Mouse (Mus musculus): ENCODE results near the gene Pdcd6.

The Pdcd6 gene

DNA sequence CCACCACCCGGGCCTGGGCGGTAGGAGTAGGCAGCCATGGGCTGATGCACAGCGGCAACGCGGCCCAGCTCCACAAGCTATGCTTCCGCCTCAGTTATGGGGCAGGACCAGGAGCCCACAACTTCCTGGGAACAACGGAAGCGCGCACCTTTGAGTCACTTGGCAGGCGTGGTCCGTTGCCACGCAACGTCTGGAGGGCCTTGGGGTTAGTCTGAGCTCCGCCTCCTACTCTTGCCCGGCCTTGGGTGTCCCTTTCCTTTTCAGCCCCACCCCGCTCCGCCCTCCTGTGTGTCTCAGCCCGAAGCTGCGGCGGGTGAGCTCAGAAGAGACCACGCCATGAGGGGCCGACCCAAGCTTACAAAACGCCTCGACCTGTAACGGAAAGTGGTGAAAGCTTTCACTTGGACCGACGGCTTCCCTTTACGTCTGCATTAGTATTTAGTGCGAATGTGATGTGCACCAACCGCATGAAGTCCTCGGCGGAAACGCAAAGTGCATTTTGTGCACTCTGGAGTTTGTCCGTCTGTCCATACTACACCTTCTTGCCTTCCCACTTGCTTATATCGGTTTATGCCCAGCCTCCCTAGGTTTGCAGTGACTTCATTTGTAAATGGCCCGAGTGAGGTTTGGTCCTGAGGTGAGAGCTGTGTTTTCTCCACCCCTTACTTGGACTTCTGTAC is at the start of gene Pdcd6:
TSS of gene Pdcd6 (minus strand) at position 411 of the 680 bp plus-strand sequence.
- DNase-seq: peak; percentile 97

DNA sequence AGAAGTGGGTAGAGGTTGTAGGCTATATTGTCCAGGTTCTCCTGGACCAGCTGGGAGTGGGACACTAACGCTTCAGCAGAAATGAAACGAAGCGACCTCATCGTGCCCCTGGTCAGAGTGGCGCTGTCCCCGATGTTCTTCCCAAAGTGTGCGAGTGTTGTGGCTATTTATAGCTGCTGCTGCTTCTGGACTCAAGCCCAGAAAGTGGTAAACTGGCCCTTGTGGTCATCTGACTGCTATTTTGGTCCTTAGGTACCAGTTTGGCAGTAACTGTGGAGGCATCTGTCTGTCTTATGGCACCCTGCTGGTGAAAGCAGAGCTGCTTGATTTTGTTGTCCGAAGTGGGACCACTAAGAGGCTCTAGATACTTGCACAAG is 46.5 kb upstream of the Pdcd6 start, which contains the start of gene Lrrc14b:
TSS of gene Lrrc14b (minus strand) at position 147 of the 377 bp plus-strand sequence.
- peak; percentile 59 for DNase-seq

DNA sequence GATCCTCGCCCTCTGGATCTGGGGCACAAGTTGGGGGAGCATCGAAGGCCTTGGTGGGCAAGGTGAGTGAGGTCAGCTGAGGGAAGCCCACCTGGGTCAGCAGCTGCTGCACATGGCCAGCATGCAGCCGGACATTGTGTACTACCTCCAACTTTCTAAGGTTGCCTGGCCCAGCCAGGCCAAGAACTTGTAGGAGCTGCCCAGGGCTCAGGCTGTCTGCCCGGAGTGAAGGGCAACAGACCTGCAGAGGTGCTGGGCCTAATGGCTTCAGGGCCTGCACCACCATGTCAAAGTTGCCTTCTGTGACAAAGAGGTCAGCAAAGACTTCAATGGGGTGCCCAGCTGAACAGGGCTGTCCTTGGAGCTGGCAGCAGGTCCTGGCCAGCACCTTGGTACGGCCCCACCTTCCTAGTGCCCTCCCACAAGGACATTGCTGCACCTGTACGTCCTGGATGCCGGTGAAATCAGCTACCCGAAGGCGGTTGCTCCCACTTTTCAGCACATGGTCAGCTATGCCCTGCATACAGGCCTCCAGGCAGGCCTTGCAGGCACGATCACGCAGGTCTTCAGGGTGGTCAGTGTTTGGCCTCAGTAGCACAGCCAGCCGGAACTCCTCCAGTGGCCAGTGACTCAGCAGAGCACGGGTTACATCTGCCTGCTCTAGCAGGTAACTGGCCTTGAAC is 45.9 kb upstream of the Pdcd6 start:
- DNase-seq: peak; percentile 54

DNA sequence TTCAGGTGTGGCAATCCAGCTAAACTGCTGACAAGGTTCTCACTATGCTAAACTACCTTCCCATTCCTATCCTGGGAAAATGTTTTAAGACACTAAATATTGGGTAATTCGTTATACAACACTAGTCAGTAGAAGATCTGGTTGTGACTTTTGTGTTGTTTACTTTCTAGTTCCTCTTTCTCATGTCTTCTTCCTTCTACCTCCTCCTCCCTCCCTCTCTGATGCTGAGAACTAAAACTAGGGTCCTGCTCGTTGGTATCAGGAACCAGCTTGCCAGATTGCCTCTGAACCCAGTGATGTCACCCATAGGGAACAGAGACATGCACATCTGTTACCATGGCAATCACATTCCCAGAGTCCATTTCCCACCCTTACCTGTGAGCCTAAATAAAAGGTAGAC is 44.8 kb upstream of the Pdcd6 start:
- no peak for DNase-seq

DNA sequence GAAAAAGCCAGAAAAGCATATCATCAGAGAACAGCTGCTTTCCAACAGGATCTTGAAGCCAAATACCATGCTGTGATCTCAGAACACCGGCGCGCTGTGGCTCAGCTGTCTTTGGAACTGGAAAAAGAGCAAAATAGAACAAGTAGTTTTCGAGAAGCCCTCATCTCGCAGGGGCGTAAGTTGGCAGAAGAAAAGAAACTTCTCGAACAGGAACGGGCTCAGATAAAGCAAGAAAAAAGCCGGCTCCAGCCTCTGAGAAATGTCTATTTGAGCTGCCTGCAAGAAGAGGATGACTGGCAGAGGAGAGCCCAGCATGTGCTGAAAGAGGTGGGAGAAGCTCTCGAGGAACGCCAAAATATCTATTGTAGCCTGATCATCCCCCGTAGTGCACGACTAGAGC is 39.1 kb upstream of the Pdcd6 start:
- DNase-seq: no peak

DNA sequence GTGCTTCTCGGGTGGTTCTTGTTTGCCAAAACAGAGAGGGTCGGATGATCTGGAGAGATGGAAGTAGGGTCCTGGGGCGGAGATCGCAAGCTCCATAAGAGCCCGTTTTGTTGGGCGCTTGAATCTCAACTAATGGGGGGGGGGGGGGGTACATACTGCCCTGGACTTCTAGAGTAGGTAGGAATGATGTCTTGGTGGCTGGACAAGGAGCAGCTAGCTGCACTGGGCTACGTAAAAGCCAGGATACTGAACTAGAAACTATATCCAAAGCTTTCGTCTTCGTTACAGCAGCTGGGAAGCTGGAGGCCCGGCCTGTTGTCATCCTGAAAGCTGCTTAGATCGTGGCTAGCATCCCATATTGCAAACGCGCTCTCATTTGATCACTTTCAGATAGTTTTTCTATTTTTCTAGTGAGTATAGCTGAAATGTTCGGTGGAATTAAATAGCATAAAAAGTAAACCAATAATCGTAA is 33.1 kb upstream of the Pdcd6 start:
- DNase-seq: no peak

DNA sequence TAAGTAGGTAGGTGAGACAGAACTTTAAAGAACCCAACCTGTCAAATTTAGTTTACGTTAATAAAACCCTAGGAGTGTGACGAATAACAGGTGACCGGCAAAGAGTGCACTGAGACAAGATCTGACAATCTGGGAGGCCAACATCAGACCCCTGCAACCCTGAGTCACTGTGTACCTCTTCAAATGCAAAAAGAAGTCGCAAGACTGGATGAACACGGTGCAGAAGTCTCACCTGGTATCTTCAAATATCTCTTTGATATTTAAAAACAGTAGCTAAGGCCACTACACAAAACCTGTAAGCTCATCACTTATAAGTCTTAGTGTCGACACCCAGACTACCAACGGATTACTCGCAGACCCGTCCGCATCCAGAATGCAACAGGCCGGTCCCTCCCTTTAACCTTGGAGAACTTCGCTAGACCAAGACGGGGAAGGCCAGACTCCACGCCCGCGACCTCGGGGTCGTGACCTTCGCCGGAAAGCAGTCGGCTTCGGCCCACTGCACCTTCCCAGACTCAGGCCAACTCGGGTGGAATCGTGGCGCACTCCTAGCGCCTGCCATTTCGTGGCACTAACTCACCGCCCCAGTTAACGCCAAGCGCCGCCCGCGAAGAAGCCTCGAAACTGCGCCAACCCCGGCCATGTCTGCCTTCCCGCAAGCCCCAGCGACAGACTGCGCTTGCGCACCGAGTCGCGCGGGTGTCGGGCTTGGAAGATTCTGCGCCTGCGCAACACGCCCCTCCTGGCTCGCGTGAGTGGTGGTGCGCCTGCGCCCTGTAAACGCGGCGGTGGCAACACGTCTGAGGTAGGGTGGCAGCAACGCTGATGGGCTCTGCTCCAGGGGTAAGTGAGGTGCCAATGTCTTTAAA is 32.4 kb upstream of the Pdcd6 start, which contains the start of the genes Sdha and Ccdc127:
TSS of gene Sdha (minus strand) at position 715 of the 869 bp plus-strand sequence.
TSS of gene Ccdc127 (plus strand) at position 744 of the 869 bp plus-strand sequence.
- DNase-seq: peak; percentile 94

DNA sequence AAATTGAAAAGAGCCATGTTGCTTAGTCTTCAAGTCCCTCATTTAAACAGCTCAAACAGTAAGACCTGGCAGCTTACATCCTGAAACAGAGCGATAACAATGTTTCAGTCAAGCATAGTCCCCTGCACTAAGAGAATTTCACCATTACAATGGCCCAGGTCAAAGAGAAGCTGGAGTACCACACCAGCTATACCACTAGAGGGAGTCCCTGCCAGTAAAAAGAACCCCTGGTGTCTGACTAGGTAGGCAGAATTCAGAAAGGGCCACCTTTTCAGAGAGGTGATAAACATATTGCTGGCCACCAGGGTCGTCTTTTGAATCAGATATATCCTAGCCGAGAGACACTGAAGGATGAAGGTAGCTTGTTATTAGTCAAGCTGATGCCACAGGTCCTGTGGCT is 23.7 kb upstream of the Pdcd6 start:
- DNase-seq: peak; percentile 17

DNA sequence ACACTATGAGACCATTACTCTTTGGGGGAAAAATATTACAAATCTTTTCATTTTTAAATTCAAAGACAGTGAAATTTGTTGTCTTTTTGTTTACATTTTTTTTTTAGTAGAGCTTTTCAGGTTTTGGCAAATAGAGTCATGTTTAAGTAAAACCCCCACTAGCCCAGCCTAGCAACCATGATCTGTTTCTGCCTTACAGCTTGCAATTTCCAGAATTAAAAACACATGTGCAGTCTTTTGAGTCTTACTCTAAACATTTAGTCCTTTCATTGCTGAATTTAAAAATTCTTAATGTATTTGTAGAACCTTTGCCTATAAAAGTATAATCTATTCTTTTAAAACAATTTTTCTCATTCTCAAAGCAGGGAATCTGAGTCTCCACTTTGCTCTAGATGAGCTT is 11.9 kb upstream of the Pdcd6 start:
- no peak for DNase-seq

DNA sequence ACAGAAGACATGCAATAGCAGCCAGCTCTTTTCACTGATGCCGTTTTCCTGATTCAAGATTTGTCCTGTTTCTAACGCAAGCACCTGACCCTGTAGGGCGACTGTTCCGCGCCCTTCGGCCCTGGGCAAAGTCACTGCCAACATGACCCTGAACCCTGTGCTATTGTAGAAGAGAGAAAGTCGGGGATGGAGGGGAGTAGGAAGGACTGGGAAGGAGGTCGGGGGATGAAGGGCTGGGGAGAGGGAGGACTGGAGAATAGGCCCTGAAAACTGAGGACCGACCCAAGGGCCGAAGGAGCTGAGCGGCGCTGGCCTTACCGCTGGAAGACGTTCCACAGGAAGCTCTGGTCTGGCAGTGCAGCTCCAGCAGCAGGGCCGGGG is 601 bp downstream of the Pdcd6 start:
- no peak for DNase-seq

DNA sequence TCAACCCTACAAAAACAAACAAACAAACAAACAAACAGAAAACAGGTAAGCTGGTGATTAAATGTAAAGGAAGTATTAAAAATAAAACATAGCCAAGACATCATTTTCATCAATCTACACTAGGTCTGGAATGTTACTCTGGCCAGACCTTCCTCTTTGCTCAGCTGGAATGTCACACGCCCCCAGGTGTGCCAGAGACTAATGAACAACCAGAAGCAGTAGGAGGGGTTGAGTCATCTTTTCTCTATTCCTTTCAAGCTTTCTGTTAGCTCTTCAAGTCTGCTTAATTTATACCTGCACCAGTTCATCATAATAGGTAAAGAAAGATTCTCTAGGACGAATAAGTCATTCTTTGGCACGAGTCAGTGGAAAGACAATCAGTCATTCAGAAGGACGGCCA is 994 bp downstream of the Pdcd6 start:
- DNase-seq: no peak

DNA sequence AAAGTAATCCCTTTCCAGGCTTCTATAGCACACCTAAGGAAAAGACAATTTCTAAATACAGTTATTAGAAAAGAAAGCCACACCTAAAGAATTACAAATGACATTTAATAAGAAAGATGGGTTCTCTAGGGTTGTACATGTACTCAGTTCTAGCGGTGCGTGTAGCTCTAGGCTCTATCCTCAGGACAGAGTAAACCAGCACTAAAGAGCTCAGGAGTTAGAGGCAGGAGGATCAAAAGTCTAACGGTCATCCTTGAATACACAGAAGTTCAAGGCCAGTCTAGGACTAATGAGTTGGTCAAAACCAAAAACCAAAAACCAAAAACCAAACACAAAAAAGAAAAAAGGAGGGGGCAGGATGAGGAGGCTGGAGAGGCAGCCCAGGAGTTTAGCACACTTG is 2.8 kb downstream of the Pdcd6 start:
- DNase-seq: no peak

DNA sequence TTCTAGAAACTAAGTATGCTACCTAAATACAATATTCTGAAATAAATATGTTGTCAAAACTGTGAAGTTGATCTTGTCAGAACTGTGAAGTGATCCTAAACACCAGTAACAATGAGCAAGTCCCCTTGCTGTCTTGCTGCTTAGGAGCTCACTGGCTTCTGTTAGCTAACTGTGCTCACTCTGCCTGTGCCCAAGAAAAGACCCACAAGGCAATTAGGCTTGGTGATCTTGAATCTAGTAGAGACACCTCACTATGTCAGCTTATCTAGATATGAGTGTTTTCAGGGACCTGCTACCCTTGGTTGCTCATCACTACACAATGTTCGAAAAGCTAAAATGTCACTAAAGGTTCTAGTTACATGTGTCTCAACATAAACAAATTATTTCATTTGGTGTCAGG is 11.6 kb downstream of the Pdcd6 start:
- no peak for DNase-seq

DNA sequence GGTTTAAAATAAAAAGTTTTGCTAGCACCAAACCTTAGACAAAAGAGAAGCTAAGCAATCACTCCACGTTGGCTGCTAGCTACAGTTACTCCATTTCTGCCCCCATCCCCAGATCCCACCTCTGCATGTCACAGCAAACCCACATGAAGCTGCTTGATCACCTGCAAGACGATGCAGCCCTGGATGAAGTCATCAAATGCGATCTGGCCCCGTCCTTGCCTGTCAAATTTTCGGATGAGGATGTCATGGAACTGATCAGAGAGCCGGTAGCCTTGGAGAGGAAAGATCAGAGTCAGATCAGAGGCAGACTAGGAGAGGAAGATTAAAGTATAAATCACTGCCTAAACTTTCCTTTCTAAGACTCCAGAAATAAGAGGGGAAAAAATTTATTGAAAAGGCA is 12.0 kb downstream of the Pdcd6 start:
- DNase-seq: no peak

DNA sequence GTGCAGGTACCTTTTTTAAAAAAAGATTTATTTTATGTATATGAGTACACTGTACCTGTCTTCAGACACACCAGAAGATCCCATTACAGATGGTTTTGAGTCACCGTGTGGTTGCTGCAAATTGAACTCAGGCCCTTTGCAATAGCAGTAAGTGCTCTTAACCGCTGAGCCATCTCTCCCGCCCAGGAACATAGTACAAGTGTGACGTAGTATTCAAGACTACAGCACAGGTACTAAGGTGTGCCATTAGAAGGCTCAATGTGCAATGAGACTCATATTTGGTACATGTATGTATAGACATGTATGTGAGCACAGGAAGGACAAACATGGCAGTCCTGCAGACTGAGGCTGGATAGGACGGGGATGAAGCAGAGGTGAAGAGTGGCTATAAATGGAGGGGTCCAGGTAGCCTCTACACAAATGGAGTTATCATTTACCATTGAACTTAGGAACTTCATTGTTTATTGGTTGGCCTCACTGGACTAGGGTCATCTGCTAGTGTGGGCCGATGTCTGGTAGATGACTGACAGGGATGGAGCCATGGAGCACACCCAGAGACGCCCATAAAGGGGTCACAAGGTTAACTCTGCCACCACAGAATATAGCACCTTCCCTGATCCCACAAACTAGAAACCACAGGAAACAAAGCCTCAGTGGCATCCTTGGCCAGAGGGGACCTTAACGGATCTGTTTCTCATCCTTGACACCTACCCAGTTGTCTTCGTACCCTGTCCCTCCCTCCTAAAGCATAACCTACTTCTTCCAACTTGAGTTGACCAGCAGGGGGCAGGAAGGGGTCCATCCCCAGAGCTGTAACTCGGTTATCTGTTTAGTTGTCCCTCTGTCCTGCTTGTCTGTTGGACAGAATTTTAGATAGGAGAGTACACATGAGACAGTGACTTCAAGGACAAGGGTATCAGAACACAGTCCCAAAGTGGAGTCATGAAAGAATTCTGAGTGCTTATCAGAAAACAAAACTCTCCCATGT is 15.0 kb downstream of the Pdcd6 start:
- no peak for DNase-seq

DNA sequence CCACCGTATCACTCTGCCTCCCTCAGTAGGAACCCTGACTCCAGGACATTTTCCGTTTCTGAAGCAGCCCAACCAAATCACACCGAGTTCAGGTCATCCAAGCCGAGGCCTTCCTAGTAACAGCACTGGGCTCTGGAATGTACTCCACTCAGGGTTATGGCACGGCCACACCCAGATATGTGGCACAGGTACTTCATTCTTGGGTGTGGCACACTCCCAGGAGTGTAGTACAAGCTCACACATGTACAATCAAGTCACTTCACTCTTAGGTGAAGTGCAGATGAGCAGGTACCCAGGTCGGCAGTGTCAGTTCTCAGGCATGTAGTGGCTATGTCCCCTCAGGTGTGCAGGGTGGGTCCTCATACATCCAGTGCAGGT is 15.8 kb downstream of the Pdcd6 start:
- no peak for DNase-seq

DNA sequence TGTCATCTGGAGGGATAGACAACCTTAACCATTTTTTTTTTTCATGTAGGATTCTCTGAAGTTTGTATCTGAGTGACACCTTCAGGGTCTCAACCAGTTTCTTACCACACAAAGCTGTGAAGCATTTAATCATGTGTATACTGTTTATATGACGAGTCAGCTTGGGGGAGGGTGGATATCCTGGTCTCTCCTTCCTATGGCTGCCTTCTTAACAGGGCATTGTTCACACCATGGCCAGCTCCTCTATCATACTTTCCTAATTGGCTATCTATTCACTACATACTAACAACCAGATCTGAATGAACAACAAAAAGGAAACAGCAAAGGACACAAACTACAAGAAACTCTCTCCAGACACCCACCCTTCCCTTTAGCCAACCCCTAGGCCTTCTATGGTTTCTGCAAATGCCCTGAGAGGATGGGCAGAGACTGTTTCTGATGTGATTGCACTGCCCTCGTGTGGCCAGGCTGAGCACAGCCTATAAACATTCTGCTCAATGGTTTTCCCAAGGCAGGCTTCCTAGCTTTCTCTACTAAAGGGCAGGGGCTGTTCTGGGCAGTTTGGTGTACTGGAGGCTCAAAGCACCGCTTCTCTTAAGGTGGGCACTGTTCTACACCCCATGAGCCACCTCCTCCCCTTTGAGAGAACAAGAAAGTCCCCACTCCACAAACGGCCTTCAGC is 16.3 kb downstream of the Pdcd6 start:
- peak; percentile 52 for DNase-seq

DNA sequence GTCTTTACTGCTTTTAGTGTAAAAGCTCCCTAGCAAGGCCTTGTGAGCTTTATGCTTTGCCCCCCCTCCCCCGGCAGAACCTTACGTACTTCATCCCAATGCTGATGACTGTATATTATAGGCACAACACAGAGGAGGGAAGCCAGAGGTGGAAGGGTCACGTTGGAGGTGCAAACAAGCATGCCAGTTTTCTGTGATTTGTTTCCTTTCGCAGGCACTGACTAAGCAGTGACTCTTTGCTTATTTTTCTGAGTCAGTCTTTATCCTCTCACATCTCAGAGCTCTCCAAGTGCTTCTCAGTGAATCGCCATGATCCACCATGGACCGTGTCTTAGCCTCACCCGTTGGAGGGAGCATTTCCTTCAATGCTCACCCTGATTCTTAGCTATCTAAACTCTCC is 21.0 kb downstream of the Pdcd6 start:
- no peak for DNase-seq

DNA sequence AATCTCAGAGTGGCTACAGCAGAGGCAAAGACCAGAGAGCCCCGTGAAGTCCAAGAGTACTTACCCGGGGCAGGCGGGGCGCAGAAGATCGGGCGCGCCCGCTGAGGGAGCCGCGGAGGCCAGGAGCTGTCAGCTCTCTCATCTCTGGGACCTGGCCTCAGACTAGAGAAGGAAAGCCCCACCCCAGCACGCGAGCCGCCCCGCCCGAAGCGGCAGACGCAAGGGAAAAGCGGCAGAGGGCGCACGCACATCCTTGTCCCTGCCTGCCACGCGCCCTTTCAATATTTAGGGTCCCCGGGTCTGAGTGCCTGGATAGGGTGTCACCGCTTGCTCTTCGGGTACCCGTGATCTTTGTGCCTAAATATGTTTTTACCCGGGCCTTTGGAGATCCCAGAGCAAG is 25.2 kb downstream of the Pdcd6 start, which contains the start of gene Ahrr:
TSS of gene Ahrr (minus strand) at position 165 of the 400 bp plus-strand sequence.
- no peak for DNase-seq

DNA sequence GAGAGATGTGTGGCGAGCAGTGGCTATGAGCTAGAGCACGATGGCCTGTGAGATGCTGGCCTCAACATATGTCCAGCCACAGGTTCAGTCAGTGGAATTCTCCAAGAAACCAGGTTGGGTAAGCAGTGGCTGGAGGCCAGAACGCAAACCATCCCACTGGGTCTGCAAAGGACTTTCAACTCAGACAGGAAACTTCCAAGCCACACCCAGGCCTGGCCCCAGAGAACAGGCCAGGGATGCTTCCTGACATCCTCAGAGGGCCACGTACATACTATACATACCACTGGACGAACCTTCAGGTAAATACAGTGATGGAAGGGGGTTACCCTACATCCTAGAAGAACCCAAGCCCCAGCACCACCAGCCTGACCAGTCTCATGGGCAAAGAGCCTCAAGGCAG is 27.7 kb downstream of the Pdcd6 start:
- DNase-seq: no peak

DNA sequence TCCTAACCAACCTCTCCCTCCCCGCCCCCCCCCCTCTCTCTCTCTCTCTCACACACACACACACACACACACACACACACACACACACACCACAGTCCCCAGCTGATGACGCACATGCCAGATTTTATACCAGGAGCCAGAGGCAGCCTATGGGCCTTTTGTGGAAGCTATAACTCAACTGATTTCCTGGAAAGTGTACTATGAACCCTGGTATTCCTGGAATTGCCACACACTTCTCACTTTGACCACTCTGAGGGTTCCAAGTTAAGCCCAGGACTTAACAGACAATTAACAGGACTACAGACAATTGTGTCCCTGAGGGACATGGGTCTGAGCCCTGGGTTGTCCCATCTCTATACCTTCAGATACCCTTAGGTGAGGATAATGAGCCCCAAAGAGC is 35.1 kb downstream of the Pdcd6 start:
- no peak for DNase-seq

DNA sequence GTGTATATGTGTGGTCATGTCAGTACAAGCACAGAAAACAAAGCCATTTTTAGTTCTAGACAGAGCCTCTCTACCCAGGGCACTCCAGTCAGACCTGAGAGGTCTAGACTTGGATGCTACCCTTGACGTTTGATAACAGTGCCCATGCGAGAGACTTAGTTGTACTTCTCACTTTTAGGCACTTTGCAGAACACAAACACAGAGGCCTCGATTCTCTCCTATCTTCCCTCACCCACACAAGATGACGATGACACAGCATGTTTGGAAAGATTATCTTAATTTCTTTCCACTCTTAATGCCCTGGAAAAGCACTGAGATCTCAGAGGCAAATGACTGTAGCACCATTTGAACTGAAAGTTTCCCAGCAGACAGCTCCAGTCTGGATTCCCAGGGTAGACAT is 41.7 kb downstream of the Pdcd6 start:
- no peak for DNase-seq
